Mouse (Mus musculus) MEL (cell line): ENCODE measurements at regions not wholly inside any gene's neighbourhood (a gene's known extent, or its start where the extent isn't known, plus 50 kb on each side); places are given as distances from the start of the nearest gene placed in this dataset.

Experiments
- MEF2A ChIP-seq: IDR thresholded peaks from 2 replicates; pipeline ENCODE4 v1.6.1; 2014; ENCODE audit warnings: low read depth, mild to moderate bottlenecking, inconsistent platforms, low read length, improper control_type of control experiment; ENCODE audit not compliant: poor library complexity, insufficient replicate concordance, severe bottlenecking; ENCODE audit errors: extremely low read depth
- POLR2AphosphoS5 ChIP-seq: IDR thresholded peaks from 2 replicates; pipeline ENCODE4 v1.6.1; 2012; ENCODE audit warnings: low read depth, borderline replicate concordance, mild to moderate bottlenecking, inconsistent platforms, low read length, moderate library complexity, mixed read lengths
- TBP ChIP-seq: IDR thresholded peaks from 2 replicates; pipeline ENCODE4 v1.8.0; 2011; ENCODE audit warnings: low read depth, low read length, improper control_type of control experiment
- TCF12 ChIP-seq: IDR thresholded peaks from 2 replicates; pipeline ENCODE4 v1.6.1; 2014; ENCODE audit warnings: low read depth, mild to moderate bottlenecking, inconsistent platforms, low read length, improper control_type of control experiment, moderate library complexity
- ZNF384 ChIP-seq: IDR thresholded peaks from 2 replicates; pipeline ENCODE4 v1.6.1; 2012; ENCODE audit warnings: low read depth, mild to moderate bottlenecking, inconsistent platforms, low read length, improper control_type of control experiment

- TF ChIP-seq TCF12 (no peak), TBP (no peak), ZNF384 (no peak), MEF2A (no peak), POLR2AphosphoS5 (no peak)
These were observed 360.6 kb upstream of the Runx1 start for GRCm38 (mm10) chr16:93186554-93186953.
